Mouse (Mus musculus) C2C12 (cell line): Measurements from ENCODE around the gene Rangap1. TPM values are rescaled to one million over a fixed set of nuclear protein-coding genes. Genes with fewer than 3 reads are reported as not detected.

Source experiments
- H3K27me3 ChIP-seq: one replicate; pipeline ENCODE4 v1.6.1; 2011; ENCODE audit not compliant: control insufficient read depth, insufficient read depth, insufficient read length
- H3K36me3 ChIP-seq: one replicate; pipeline ENCODE4 v1.6.1; 2011; ENCODE audit not compliant: control insufficient read depth, insufficient read depth
- H3K4me3 ChIP-seq: one replicate; pipeline ENCODE4 v1.5.1; 2011; ENCODE audit warnings: mild to moderate bottlenecking, control low read depth; ENCODE audit not compliant: poor library complexity, insufficient read depth, severe bottlenecking
- H3K79me2 ChIP-seq: one replicate; pipeline ENCODE4 v1.6.1; 2011; ENCODE audit not compliant: control insufficient read depth, insufficient read depth
- H3K79me3 ChIP-seq: one replicate; pipeline ENCODE4 v1.6.1; 2011; ENCODE audit warnings: low read depth, control low read depth
- H3ac ChIP-seq: one replicate; pipeline ENCODE3; 2011; ENCODE audit warnings: low read depth; ENCODE audit not compliant: control insufficient read depth, insufficient read length
- CEBPB ChIP-seq: IDR thresholded peaks from one replicate; pipeline ENCODE4 v1.6.1; 2011; ENCODE audit warnings: low read depth, mild to moderate bottlenecking, control low read depth, moderate library complexity
- CTCF ChIP-seq: IDR thresholded peaks from one replicate; pipeline ENCODE4 v1.5.1; 2011; ENCODE audit not compliant: control insufficient read depth, insufficient read depth, insufficient read length
- FOSL1 ChIP-seq: IDR thresholded peaks from one replicate; pipeline ENCODE4 v1.8.0; 2011; ENCODE audit warnings: mild to moderate bottlenecking, low read length; ENCODE audit not compliant: poor library complexity, insufficient read depth, severe bottlenecking
- MAX ChIP-seq: IDR thresholded peaks from one replicate; pipeline ENCODE4 v1.6.1; 2011; ENCODE audit warnings: mild to moderate bottlenecking, control low read depth
- MYOD1 ChIP-seq: IDR thresholded peaks from one replicate; pipeline ENCODE4 v1.6.1; 2011; ENCODE audit warnings: low read depth; ENCODE audit not compliant: control insufficient read depth, insufficient read length
- MYOG ChIP-seq: IDR thresholded peaks from one replicate; pipeline ENCODE4 v1.6.1; 2011; ENCODE audit not compliant: control insufficient read depth, insufficient read length; ENCODE audit errors: extremely low read depth
- USF1 ChIP-seq: IDR thresholded peaks from one replicate; pipeline ENCODE4 v1.6.1; 2011; ENCODE audit warnings: low read depth, mild to moderate bottlenecking, control low read depth, moderate library complexity
- polyA plus RNA-seq: library from polyadenylated mRNA; unstranded; fragments of >200 nt; fragmentation: generic; extraction: Trizol; gene quantifications from one replicate; pipeline ENCODE4 v1.2.1, GENCODE M21; 2012; ENCODE audit warnings: missing spikeins

Gene Rangap1
- polyA plus RNA-seq, 1 experiment = 233 TPM

GRCm38 (mm10) chr15:81765651-81766050 is 20.3 kb upstream of the Rangap1 start:
- peaks cover 5% of the 10 kb centered on the region for H3K79me3 ChIP-seq
- peaks cover 17% of the 10 kb centered on the region for H3K79me2 ChIP-seq
- no peaks in the 10 kb centered on the region for H3K27me3 ChIP-seq
- peaks cover 12% of the 10 kb centered on the region for H3K36me3 ChIP-seq
- no peak for TF ChIP-seq MAX
- TF ChIP-seq MYOD1 = no peak
- TF ChIP-seq FOSL1 = no peak
- no peak for TF ChIP-seq MYOG
- no peak for TF ChIP-seq USF1
- TF ChIP-seq CTCF = no peak
- no peak for TF ChIP-seq CEBPB
- no peak overlapping the region for H3ac ChIP-seq
- no peak overlapping the region for H3K4me3 ChIP-seq

- H3K79me3 ChIP-seq = peaks cover 6% of the 10 kb centered on the region
- H3K4me3 ChIP-seq = no peak overlapping the region
- no peaks in the 10 kb centered on the region for H3K27me3 ChIP-seq
- peaks cover 6% of the 10 kb centered on the region for H3K36me3 ChIP-seq
- peaks cover 27% of the 10 kb centered on the region for H3K79me2 ChIP-seq
- H3ac ChIP-seq = no peak overlapping the region
- TF ChIP-seq FOSL1 (no peak), MAX (no peak), MYOG (no peak)
Observed at GRCm38 (mm10) chr15:81764573-81764972, 19.2 kb upstream of the Rangap1 start.

- Histone ChIP-seq H3K4me3 (no peak overlapping the region), H3ac (no peak overlapping the region), H3K27me3 (no peaks in the 10 kb centered on the region), H3K79me3 (peaks cover 10% of the 10 kb centered on the region), H3K36me3 (no peaks in the 10 kb centered on the region), H3K79me2 (peaks cover 53% of the 10 kb centered on the region)
- TF ChIP-seq CEBPB (no peak), MYOD1 (no peak), MAX (no peak), CTCF (no peak), FOSL1 (no peak)
Observed at GRCm38 (mm10) chr15:81761959-81762358, 16.6 kb upstream of the Rangap1 start.

- H3ac ChIP-seq = no peak overlapping the region
- TF ChIP-seq FOSL1 (no peak), MYOG (no peak), MYOD1 (no peak), CEBPB (no peak), MAX (no peak), USF1 (no peak), CTCF (no peak)
- H3K79me3 ChIP-seq = peaks cover 10% of the 10 kb centered on the region
- H3K4me3 ChIP-seq = no peak overlapping the region
- H3K36me3 ChIP-seq = no peaks in the 10 kb centered on the region
- H3K79me2 ChIP-seq = peaks cover 53% of the 10 kb centered on the region
- H3K27me3 ChIP-seq = no peaks in the 10 kb centered on the region
Observed at GRCm38 (mm10) chr15:81761381-81761780, 16.1 kb upstream of the Rangap1 start.

GRCm38 (mm10) chr15:81760361-81761079 is 15.2 kb upstream of the Rangap1 start:
- H3K27me3 ChIP-seq = no peaks in the 10 kb centered on the region
- no peak overlapping the region for H3K4me3 ChIP-seq
- no peaks in the 10 kb centered on the region for H3K36me3 ChIP-seq
- peaks cover 46% of the 10 kb centered on the region for H3K79me2 ChIP-seq
- H3K79me3 ChIP-seq = peaks cover 9% of the 10 kb centered on the region
- TF ChIP-seq MYOG (no peak), USF1 (peak; percentile 82), CEBPB (no peak)
- no peak overlapping the region for H3ac ChIP-seq

- Histone ChIP-seq H3K79me2 (peaks cover 51% of the 10 kb centered on the region), H3ac (no peak overlapping the region), H3K79me3 (peaks cover 9% of the 10 kb centered on the region), H3K4me3 (no peak overlapping the region), H3K27me3 (no peaks in the 10 kb centered on the region), H3K36me3 (peaks cover 3% of the 10 kb centered on the region)
- TF ChIP-seq CEBPB (no peak), MYOG (no peak), USF1 (no peak), FOSL1 (no peak), CTCF (no peak), MYOD1 (no peak), MAX (no peak)
Observed at GRCm38 (mm10) chr15:81759542-81759941, 14.2 kb upstream of the Rangap1 start.
